Mouse (Mus musculus): ENCODE measurements around the gene Gnptg. TPM values are rescaled to one million over a fixed set of nuclear protein-coding genes. Genes with fewer than 3 reads are reported as not detected.
"Not testable (repeated sequence)": the region's sequence is repeated elsewhere in the genome, so short reads cannot be mapped to it uniquely, and the experiment has no call there.

Gene Gnptg
- total and polyA plus RNA-seq, 2 experiments = 32.1 to 37.4 TPM

GRCm38 (mm10) chr17:25250181-25250835 lies 10.4 kb upstream of the Gnptg start:
- Histone ChIP-seq H3K9ac (ENCODE audit: low read depth, low read length) (no peak overlapping the region), H3K27ac (replicated peaks; ENCODE audit: insufficient read depth, low read depth, low read length) (no peak overlapping the region), H3K4me3 (ENCODE audit: insufficient read depth, low read depth, low read length) (no peak overlapping the region), H3K36me3 (ENCODE audit: control insufficient read depth, insufficient read depth, low read length) (no peaks in the 10 kb centered on the region), H3K4me1 (ENCODE audit: control insufficient read depth, insufficient read depth, low read length) (no peaks in the 10 kb centered on the region), H3K79me2 (ENCODE audit: control insufficient read depth, insufficient read depth, low read length) (no peaks in the 10 kb centered on the region), H3K27me3 (ENCODE audit: control insufficient read depth, insufficient read depth, low read length) (0 out of 2 replicates have a peak, but pooled peaks cover 11% of the 10 kb centered on the region)
- no peak for TF ChIP-seq POLR2A (IDR thresholded peaks at IDR 0.05; ENCODE audit: extremely low read depth, insufficient read depth, low read length)
- no peak for TF ChIP-seq CTCF (IDR thresholded peaks at IDR 0.05; ENCODE audit: low read depth, low read length)
- WGBS = 87% methylated on average over 8 of the region's 8 CpGs
- no peak for DNase-seq (ENCODE audit: extremely low read depth, low read depth, low spot score)

GRCm38 (mm10) chr17:25248033-25248750 lies 8.3 kb upstream of the Gnptg start:
- WGBS = 75% methylated on average over 18 of the region's 18 CpGs
- Histone ChIP-seq H3K4me1 (ENCODE audit: control insufficient read depth, insufficient read depth, low read length) (no peaks in the 10 kb centered on the region), H3K9ac (ENCODE audit: low read depth, low read length) (no peak overlapping the region), H3K27me3 (ENCODE audit: control insufficient read depth, insufficient read depth, low read length) (no peaks in the 10 kb centered on the region), H3K27ac (replicated peaks; ENCODE audit: insufficient read depth, low read depth, low read length) (no peak overlapping the region), H3K4me3 (ENCODE audit: insufficient read depth, low read depth, low read length) (no peak overlapping the region), H3K36me3 (ENCODE audit: control insufficient read depth, insufficient read depth, low read length) (no peaks in the 10 kb centered on the region), H3K79me2 (ENCODE audit: control insufficient read depth, insufficient read depth, low read length) (no peaks in the 10 kb centered on the region)
- no peak for TF ChIP-seq CTCF (IDR thresholded peaks at IDR 0.05; ENCODE audit: low read depth, low read length)
- TF ChIP-seq POLR2A (IDR thresholded peaks at IDR 0.05; ENCODE audit: extremely low read depth, insufficient read depth, low read length) = no peak
- no peak for DNase-seq (ENCODE audit: extremely low read depth, low read depth, low spot score)

- no peaks in the 10 kb centered on the region for H3K36me3 ChIP-seq (ENCODE audit: control insufficient read depth, insufficient read depth, low read length)
- H3K4me1 ChIP-seq (ENCODE audit: control insufficient read depth, insufficient read depth, low read length) = peaks cover 5% of the 10 kb centered on the region
- H3K79me2 ChIP-seq (ENCODE audit: control insufficient read depth, insufficient read depth, low read length) = peaks cover 4% of the 10 kb centered on the region; the same call in 1 of the 2 replicates
- no peak for DNase-seq (ENCODE audit: extremely low read depth, low read depth, low spot score)
- no peak overlapping the region for H3K4me3 ChIP-seq (ENCODE audit: insufficient read depth, low read depth, low read length)
- no peak overlapping the region for H3K9ac ChIP-seq (ENCODE audit: low read depth, low read length)
- H3K27me3 ChIP-seq (ENCODE audit: control insufficient read depth, insufficient read depth, low read length) = no peaks in the 10 kb centered on the region
- WGBS = 82% methylated on average over 16 of the region's 16 CpGs
- TF ChIP-seq POLR2A (IDR thresholded peaks at IDR 0.05; ENCODE audit: extremely low read depth, insufficient read depth, low read length) (no peak), CTCF (IDR thresholded peaks at IDR 0.05; ENCODE audit: low read depth, low read length) (peak; percentile 23)
- no peak overlapping the region for H3K27ac ChIP-seq (replicated peaks; ENCODE audit: insufficient read depth, low read depth, low read length)
These were observed 4.3 kb upstream of the Gnptg start for GRCm38 (mm10) chr17:25244239-25244638.

- TF ChIP-seq POLR2A (IDR thresholded peaks at IDR 0.05; ENCODE audit: extremely low read depth, insufficient read depth, low read length) (no peak), CTCF (IDR thresholded peaks at IDR 0.05; ENCODE audit: low read depth, low read length) (no peak)
- Histone ChIP-seq H3K27ac (replicated peaks; ENCODE audit: insufficient read depth, low read depth, low read length) (no peak overlapping the region), H3K79me2 (ENCODE audit: control insufficient read depth, insufficient read depth, low read length) (peaks cover 4% of the 10 kb centered on the region; the same call in 1 of the 2 replicates), H3K9ac (ENCODE audit: low read depth, low read length) (no peak overlapping the region), H3K4me1 (ENCODE audit: control insufficient read depth, insufficient read depth, low read length) (peaks cover 5% of the 10 kb centered on the region), H3K27me3 (ENCODE audit: control insufficient read depth, insufficient read depth, low read length) (no peaks in the 10 kb centered on the region), H3K36me3 (ENCODE audit: control insufficient read depth, insufficient read depth, low read length) (no peaks in the 10 kb centered on the region), H3K4me3 (ENCODE audit: insufficient read depth, low read depth, low read length) (no peak overlapping the region)
- DNase-seq (ENCODE audit: extremely low read depth, low read depth, low spot score) = no peak
- WGBS = 93% methylated on average over 11 of the region's 11 CpGs
These were observed 3.3 kb upstream of the Gnptg start for GRCm38 (mm10) chr17:25243131-25243780.

GRCm38 (mm10) chr17:25235635-25236034 lies 4.3 kb downstream of the Gnptg start:
- Histone ChIP-seq H3K4me1 (ENCODE audit: control insufficient read depth, insufficient read depth, low read length) (peaks cover 6% of the 10 kb centered on the region; the same call in 1 of the 2 replicates), H3K36me3 (ENCODE audit: control insufficient read depth, insufficient read depth, low read length) (peaks cover 5% of the 10 kb centered on the region; the same call in 1 of the 2 replicates), H3K27ac (replicated peaks; ENCODE audit: insufficient read depth, low read depth, low read length) (no peak overlapping the region), H3K9ac (ENCODE audit: low read depth, low read length) (no peak overlapping the region), H3K4me3 (ENCODE audit: insufficient read depth, low read depth, low read length) (no peak overlapping the region), H3K27me3 (ENCODE audit: control insufficient read depth, insufficient read depth, low read length) (no peaks in the 10 kb centered on the region), H3K79me2 (ENCODE audit: control insufficient read depth, insufficient read depth, low read length) (peaks cover 4% of the 10 kb centered on the region; the same call in 1 of the 2 replicates)
- 83% methylated on average over 9 of the region's 9 CpGs for WGBS
- TF ChIP-seq POLR2A (IDR thresholded peaks at IDR 0.05; ENCODE audit: extremely low read depth, insufficient read depth, low read length) = no peak
- no peak for TF ChIP-seq CTCF (IDR thresholded peaks at IDR 0.05; ENCODE audit: low read depth, low read length)
- DNase-seq (ENCODE audit: extremely low read depth, low read depth, low spot score) = no peak

GRCm38 (mm10) chr17:25231621-25232020 lies 8.3 kb downstream of the Gnptg start:
- not testable (repeated sequence) for H3K79me2 ChIP-seq (ENCODE audit: control insufficient read depth, insufficient read depth, low read length); DNase-seq (ENCODE audit: extremely low read depth, low read depth, low spot score)
- WGBS = 96% methylated on average over 6 of the region's 11 CpGs

More at GRCm38 (mm10) chr17:25231621-25232020, 8.3 kb downstream of the Gnptg start:
- not testable (repeated sequence) for H3K4me3 ChIP-seq (ENCODE audit: insufficient read depth, low read depth, low read length); H3K27me3 ChIP-seq (ENCODE audit: control insufficient read depth, insufficient read depth, low read length); H3K36me3 ChIP-seq (ENCODE audit: control insufficient read depth, insufficient read depth, low read length); H3K27ac ChIP-seq (replicated peaks; ENCODE audit: insufficient read depth, low read depth, low read length); H3K9ac ChIP-seq (ENCODE audit: low read depth, low read length)
- H3K4me1 ChIP-seq (ENCODE audit: control insufficient read depth, insufficient read depth, low read length) = peaks cover 17% of the 10 kb centered on the region

Measured in liver, adult 2 months (tissue).